Mouse (Mus musculus) lung, postnatal 14 days (tissue): ENCODE results near the gene Fbxl8.

ENCODE experiments used
- DNase-seq: peaks from one replicate; pipeline ENCODE4 v3.0.0; 2021

Gene Fbxl8

DNA sequence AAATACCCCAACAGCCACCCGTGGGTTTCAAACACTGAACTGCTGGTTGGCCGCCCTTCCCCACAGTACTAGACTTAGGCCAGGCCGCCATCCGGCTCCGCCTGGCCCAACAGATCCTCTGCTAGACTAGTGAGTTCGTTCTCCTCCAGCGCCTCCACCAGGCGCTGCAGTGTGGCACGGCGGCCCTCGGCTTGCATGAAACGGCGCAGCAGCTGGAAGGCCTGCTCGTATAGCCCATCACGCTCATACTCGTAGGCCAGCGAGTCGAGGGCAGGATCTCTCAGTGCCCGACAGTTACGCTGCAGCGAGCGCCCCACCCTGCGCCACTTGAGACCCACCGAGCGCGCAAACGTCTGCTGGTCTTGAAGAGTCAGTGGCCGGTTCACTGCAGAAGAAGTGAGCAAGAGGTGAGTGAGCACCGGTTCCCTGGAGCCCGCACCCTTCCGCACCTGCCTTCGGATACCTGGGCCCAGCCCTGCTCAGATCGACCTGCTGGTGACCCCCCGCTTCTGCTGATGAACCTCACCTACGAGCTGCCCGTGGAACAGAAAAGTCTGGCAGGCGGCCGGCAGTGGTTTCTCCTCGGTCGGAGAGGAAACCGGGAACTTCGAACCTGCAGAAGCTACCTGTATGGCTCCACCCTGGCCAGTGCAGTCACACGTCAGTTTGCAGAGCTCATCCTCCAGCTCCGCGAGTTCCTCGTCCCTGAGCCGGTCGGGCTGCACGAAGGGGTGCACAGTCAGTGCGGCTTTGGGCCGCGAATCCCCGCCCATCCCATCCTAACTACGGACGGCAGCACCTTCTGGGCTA is 5.3 kb upstream of the Fbxl8 start:
- DNase-seq, result no peak

DNA sequence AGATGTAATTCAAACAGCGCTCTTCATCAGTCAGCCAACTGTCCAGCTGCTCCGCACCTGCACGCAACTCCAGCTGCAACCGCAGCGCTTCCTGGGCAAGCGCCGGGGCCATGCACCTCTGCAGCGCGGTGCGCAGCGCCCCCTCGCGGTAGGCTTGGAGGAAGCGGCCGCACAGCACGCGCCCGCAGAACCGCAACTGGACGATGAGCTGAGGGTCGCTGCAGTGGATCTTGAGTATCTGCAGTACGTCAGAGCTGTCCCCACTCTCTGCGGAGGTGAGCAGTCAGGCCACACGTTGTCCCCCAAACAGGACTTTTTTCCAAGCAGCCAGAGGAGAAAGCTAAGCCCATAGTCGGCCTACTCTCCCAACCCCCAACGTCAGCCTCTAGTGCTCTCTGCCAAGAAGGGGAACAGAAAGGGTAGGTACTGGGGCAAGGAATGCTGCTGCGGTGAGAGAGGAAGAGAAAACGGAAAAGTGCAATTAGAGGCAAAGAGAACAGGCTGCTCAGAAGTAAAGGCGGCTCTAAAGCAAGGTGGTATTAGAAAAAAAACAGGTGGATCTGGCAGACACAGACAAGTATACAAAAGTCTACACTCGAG is 4.6 kb upstream of the Fbxl8 start:
- DNase-seq, result peak; percentile 85

DNA sequence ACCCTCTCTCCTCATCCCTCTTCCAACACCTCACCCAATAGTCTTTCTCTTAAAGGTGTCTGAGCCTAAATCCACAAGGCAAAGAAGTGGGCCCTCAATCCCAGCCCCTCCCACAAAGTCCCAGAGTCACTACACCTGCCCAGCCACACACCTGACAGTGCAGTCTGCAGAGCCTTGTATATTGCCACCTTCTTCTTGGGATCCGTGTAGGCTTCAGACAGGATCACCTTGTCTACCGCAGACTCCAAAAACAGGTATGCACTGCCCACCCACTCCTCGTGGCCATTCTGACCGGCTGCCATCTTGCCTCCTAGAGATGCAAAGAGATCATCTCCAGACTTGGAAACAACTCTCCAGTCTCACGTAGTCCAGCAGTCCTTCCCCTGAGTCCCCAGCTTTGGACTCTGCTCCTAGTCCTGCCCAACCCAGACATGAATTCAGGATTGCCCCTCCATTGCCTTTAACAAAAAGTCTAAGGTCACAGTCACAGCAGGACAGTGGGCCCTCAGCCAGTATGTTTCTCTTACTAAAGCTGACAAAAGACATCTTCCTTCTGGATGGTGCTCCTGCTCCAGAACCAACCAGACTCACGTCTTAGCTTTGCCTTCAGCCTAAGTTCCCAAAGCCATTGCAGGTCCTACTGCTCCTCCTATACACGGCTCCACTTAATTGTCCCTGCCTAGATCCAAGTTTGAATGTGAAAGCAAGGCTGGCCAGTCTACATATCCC is 3.9 kb upstream of the Fbxl8 start:
- DNase-seq, result no peak

DNA sequence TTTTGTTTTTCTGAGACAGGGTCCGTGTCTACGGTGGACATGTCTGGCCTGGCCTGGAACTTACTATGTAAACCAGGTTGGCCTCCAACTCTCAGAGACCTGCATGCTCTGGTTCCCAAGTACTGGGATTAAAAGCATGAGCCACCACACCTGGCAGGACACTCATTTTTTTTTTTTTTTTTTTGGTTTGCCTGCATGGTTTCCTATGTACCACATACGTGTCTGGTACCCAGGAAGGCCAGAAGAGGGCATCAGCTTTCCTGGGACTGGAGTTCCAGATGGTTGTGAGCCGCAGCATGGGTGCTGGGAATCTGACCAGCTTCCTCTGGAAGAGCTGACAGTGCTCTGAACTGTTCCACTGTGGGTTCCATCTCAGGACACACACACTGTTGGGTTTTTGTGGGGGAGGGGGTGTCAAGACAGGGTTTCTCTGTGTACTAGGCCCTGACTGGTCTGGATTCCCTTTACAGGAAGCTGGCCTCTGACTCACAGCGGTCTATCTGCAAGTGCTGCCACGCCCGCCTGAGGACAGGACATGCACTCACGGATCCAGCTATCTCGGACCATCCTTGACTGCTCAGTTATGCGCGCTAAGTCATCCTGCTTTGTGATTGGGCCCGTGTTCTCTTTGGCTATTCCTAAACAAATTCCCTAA is 3.0 kb upstream of the Fbxl8 start:
- no peak for DNase-seq

DNA sequence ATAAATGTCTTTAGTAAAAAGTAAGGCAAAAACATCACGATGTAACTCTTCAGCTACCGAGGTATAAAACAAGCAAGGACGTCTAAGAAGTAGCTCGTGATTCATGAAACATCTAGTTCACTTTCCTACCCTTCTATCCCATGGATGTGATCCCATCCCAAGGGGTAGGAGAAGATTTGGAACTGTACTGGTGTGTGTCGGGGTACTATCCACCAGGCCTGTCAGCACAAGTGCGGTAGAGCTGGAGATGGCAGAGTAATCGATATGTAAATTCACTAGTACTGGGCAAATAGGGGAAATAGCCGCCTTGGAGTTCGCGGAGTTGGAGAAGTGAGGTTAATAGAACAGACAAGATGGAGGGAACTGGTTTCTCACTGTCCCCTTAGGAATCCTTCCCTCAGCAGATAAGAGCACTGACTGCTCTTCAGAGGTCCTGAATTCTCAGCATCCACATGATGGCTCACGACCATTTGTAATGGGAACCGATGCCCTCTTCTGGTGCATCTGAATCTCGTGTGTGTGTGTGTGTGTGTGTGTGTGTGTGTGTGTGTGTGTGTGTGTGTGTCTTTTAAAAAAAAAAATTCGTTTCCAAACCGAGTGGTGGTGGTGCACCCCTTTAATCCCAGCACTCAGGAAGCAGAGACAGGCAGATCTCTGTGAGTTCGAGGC is 1.1 kb upstream of the Fbxl8 start:
- DNase-seq, result no peak

DNA sequence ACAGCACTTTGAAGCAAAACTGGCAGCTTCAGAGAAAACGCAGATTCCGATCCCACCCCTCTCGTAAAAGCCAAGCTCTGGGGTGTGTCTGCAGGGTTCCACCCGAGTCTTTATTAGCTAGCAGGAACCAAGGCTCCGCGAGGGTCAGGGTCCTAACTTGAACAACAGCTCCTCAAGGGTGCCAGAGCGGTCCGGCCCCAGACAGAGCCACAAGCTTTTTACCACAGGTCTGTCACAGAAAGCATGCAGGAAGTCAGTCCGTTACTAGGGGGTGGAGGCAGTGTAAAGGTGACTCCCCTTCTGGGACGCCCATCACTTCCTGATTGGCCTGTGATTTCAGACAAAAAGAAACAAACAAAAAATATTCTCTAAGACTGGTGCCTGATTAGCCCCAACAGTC is 680 bp downstream of the Fbxl8 start:
- DNase-seq, result no peak

DNA sequence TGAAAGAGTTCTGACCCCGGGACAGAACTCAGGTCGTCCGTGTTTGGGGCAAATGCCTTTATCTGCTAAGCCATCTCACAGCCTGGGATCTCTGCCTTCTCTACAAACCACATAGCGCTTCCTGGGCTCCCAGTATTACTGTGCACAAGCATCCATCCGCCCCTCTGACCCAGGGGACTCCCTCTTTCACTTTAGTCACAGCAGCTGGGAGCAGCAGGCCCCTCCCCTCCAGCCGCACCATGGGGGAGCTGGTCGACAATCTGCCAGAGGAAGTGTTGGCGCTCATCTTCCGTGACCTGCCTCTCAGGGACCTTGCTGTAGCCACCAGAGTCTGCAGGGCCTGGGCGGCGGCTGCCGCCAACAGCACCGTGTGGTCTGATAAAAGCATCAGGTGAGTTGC is 2.3 kb downstream of the Fbxl8 start:
- no peak for DNase-seq

DNA sequence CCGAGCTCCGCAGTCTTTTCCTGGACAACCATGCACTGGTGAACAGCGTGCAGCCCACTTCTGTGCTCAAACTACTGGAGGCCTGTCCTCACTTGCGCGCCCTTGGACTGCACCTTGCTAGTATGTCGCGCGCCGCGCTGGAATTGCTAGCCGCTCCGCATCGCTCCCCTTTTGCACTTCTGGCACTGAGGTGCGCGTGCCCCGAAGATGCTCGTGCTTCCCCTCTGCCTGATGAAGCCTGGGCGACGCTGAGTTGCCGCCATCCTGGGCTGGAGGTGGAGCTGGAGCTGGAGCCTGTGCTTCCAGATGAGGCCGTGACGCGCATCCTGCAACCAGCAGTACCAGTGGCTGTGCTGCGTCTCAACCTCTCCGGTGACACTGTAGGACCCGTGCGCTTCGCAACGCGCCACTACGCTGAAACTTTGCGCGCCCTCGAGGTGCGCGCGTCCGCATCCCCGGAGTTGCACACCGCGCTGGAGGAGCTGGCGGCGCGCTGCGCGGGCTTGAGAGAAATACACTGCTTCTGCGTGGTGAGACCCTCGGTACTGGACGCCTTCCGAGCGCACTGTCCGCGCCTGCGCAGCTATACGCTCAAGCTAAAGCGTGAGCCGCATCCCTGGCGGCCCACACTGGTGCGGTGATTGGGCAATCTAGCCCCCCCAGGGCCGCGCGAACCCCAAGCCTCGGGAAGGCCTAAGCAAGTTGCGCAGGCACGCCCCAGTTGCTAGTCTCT is 4.1 kb downstream of the Fbxl8 start:
- DNase-seq, result no peak

DNA sequence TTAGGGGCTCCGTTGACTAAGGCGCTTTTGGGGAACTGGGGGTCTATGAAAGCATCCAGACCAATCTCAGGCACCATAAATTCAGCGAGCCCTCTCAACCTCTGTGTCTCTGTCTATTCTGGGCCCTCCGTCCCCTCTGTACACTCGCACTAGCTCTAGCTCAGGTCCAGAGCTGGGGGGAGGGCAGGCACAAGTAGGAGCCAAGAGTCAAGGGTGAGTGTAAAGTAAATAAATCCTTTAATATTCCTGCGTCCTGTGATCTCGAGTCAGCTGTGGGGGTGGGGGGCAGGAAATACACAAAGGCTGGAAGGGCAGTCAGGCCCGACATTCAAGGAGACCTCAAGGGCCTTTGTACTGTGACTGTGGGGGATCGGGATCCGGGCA is 4.6 kb downstream of the Fbxl8 start:
- peak; percentile 58 for DNase-seq

DNA sequence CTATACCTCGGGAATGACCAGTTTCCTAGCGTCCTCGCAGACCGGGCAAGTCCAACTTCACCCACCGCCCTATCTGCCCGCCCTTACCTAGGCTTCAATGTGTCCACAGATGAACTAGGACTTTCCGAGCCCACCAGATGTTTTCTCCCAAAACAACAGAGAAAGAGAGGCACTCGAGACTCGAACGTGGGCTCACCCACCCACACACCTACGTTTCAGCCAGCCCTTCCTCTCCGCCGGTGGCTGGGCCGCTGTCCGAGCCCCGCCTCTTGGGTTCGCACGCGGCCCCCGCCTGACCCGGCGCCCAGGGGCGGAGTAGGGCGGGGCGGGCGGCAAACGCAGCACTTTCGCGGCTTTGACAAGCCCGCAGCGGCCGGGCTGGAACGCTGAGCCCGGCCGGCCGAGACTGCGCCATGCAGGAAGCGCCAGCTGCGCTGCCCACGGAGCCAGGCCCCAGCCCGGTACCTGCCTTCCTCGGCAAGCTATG is 5.1 kb downstream of the Fbxl8 start, which contains the start of gene Hsf4:
Gene Hsf4, plus strand, starts transcription at position 341 of the 487 bp plus-strand sequence.
- peak; percentile 75 for DNase-seq

DNA sequence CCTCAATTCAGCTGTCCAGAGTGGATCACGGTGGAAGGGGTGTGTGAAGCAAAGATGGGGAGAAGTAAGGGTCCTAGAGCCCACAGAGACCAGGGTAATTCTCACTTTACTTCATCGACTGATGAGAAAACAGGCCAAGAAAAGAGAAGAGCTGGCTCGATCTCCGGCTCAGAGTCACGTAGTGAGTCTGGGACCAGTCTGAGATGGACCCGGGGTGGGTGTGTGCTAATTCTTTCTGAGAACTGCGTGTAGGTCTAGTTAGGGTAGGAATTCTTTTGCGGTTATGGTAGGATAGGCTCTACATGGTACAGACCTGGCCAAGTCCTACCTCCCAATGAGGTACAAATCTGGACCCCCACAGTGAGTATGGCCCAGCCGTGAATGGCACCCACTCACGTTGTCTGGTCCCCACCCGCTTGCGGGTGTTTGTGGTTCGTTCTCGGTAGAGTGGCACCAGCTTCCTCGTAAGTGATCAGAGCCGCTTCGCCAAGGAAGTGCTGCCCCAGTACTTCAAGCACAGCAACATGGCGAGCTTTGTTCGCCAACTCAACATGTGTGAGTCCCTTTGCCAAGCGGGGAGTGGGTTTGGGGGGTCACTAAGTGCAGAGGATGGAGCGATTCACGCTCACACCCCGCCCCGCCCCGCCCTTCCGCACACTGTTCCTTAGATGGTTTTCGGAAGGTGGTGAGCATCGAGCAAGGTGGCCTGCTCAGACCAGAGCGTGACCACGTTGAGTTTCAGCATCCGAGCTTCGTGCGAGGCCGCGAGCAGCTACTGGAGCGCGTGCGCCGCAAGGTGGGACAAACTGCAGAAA is 5.9 kb downstream of the Fbxl8 start:
- DNase-seq, result no peak

DNA sequence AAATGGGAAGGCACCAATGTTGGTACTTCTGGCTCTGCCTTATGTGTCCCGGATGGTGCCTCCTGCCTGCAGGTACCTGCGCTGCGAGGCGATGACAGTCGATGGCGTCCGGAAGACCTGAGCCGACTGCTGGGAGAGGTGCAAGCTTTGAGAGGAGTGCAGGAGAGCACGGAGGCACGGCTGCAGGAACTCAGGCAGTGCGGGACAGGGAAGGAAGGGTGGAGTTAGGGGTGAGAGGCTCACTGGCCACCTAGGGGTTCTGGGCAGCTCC is 6.4 kb downstream of the Fbxl8 start:
- DNase-seq, result no peak

DNA sequence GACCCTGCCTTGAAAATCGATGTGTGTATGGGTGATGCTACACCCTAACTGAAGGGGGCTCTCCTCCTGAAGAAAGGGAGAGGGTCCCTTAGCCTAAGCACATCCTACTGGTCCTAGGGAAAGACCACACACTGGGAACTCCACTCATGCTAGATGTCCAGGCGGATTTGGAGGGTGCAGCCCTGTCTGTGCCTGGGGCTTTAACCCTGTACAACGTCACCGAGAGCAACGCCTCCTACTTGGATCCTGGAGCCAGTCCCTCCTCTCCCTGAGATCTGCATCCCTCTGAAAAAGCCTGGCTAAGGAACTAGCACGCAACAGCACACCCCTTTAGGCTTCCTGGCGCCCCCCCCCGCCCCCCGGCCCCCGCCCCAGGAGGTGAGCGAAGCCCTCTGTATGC is 10.9 kb downstream of the Fbxl8 start:
- DNase-seq, result no peak

DNA sequence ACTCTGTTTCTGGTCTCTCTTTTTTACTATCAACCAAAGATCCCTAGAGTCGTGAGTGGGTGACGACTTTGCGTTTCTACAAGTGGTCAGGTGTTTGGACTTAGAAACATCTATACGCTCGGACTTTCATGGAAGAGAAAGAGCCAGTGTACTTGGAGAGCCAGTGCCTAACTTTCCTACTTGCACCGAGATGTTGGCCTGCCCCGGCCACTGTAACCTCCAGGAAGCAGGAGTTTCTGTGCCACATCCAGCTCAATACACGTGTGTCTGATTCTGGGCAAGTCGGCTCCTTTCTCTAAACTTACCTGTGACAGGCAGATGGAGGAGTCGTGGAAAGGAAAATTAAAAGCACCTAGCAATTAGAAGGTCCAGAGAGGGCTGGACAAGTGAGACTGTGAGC is 11.4 kb downstream of the Fbxl8 start, which contains the start of gene Nol3:
Gene Nol3, plus strand, starts transcription at position 301 of the 400 bp plus-strand sequence.
- no peak for DNase-seq

DNA sequence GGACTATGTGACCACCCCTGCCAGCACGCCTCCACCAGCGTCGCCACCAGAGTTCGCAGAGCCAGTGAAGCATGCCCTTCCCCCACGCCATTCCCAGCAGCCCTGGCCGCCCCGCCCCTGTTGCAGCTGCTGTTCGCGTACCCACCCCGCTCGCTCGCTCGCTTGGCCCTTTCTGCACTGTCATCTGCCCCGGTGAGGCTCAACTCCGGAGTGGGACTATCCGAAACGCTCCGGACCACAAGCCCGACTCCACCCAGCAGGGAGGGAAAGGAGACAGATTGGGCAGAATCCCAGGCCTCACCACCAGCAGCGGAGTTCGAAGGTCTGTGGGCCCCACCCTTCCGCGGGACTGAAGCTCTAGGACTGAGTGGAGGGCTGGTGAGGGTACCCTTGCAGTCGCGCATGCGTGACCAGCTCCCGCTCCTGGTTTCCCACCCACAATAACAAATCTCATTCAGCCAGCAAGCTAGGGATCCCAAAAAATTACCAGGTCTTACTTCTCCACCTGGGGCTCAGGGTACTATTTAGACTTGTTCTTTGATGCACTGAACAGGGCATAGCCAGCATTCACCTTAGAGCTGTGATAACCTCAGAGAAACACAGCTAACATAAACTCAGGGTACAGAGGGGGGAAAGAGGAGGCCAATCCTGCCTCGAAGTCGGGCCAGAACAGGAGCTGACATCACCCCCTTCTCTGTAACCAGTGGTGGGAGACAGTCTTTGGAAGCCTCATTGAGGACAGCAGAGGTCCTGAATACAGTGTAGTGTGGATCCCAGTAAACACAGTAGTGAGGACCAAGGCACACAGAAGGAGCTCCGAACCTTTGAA is 12.1 kb downstream of the Fbxl8 start:
- peak; percentile 67 for DNase-seq

DNA sequence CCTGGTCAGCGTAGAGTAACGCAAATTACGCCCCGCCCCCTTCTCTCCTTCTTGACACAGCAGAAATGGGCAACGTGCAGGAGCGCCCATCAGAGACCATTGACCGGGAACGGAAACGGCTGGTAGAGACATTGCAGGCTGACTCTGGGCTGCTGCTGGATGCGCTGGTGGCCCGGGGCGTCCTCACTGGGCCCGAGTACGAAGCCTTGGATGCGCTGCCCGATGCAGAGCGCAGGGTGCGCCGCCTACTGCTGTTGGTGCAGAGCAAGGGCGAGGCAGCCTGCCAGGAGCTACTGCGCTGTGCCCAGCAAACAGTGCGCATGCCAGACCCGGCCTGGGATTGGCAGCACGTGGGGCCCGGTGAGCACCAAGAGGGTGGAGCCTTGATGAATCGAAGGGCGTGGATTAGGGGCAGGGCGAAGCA is 14.5 kb downstream of the Fbxl8 start:
- DNase-seq, result peak; percentile 82

DNA sequence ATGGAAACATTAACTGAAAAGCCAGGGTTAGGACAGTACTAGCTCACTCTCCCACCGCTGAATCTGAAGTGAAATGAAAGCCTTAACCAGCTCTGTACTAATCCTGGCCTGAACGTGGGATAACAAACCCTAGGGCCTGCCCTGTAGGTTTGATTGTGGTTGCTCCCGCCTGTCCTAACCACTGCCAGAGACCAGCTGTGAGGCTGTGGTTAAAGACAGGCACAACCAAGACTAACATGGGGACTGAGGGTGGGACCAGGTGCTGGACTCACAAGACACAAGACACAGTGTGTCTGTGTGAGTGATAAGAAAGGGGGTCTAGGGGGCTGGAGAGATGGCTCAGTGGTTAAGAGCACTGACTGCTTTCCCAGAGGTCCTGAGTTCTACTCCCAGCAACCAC is 16.1 kb downstream of the Fbxl8 start:
- no peak for DNase-seq

DNA sequence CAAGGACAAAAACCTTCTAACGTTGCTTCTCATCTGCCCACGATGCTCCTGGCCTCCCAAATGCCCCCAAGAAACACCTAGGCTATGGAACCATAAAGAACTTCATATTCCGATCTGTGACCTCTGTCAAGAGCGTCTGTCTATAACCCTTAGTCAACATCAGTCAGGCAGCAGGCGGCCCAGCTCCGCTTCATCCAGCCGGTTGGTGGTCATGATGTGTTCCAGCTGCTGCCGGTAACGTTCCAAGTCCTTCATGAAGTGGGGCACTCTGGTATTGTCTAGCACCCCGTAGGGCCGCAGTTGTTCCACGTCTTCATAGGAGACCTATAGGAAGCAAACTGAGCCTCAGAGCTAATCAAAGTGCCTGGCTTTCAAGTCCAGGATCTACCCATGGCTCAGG is 17.4 kb downstream of the Fbxl8 start:
- DNase-seq, result peak; percentile 64

DNA sequence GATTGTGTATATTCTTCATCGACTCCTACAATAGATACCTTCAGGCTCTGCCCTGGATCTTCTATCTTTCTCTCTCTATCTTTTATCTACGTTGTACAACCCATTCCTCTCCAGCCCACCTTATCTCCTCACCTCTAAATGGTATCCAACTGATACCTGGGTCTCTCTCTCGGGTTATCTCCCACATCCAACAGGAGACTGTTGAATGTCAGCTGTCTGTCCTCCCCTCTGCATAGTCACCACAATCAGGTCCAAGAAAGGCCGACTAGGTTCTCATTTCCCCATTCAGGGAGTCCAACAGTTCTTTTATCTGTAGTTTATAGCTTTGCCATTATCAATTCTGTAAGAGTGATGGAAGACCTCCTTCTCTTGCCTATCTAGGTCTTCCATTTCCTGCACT is 17.8 kb downstream of the Fbxl8 start:
- DNase-seq, result no peak

DNA sequence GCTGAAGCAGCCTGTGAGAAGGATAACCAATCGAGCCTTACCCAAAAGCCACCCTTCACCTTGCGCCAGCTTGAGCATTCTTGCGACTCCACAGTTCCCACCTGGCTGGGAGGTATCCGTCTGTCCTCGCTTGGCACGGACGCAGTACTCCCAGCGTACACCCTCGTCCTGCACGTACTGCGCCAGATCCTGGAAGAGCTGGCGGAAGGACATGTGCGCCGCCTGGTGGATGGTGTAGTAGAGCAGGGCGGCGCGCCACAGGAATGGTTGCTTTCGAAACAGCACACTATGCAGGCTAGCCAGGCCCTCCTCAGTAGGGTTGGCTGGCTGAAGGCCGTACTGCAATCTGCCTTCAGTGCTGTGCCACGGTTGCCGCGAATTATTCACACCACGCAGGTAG is 18.6 kb downstream of the Fbxl8 start:
- DNase-seq, result peak; percentile 80
